Mouse (Mus musculus) gastrocnemius, adult 2 months (tissue): ENCODE data around the gene Tm4sf4. TPM values are rescaled to one million over a fixed set of nuclear protein-coding genes. Genes with fewer than 3 reads are reported as not detected.

ENCODE experiments used
- DNase-seq: peaks from one replicate; pipeline ENCODE4 v3.0.0; 2022
- H3K27ac ChIP-seq: fragments of 200-600 bp; 2 replicates; pipeline ENCODE4 v1.8.1; 2022; ENCODE audit warnings: mild to moderate bottlenecking
- H3K4me3 ChIP-seq: fragments of 200-600 bp; 2 replicates; pipeline ENCODE4 v1.8.1; 2022; ENCODE audit warnings: mild to moderate bottlenecking, moderate library complexity
- CTCF ChIP-seq: fragments of 200-600 bp; IDR thresholded peaks from 2 replicates; pipeline ENCODE4 v1.8.1; 2022; ENCODE audit warnings: antibody characterized with exemption, mild to moderate bottlenecking, moderate library complexity
- intact Hi-C: fragments of 180-260 bp; cut with DNase I; formaldehyde crosslinking; loops from one replicate; pipeline ENCODE4 v1.15.1; 2025
- total RNA-seq, 2 experiments: library from RNA; stranded (reverse); gene quantifications; 2 replicates each; pipeline ENCODE4 v1.2.3; 2021

The Tm4sf4 gene
- total RNA-seq, 2 experiments from 2014 or later: not detected

- peak; percentile 43 for DNase-seq
- H3K27ac ChIP-seq: peak overlapping the region; percentile 74
- peak overlapping the region; percentile 23 for H3K4me3 ChIP-seq
- TF ChIP-seq CTCF: no peak
- intact Hi-C loops: no loop called here
These were observed 62.5 kb downstream of the Tm4sf4 start for GRCm38 (mm10) chr3:57487455-57488153.

Other genes starting within 250 kb of the Tm4sf4 start
- 10 to 100 TPM; 15.6 to 20.9 TPM for gene Tm4sf1, start 123.3 kb upstream of the Tm4sf4 start, total RNA-seq
- 10 to 100 TPM; 22.4 to 31.7 TPM for gene Wwtr1, start 150.6 kb downstream of the Tm4sf4 start, total RNA-seq
- 10 to 100 TPM; 10.4 to 12.1 TPM for gene Commd2, start 226.4 kb downstream of the Tm4sf4 start, total RNA-seq